Mouse (Mus musculus) C2C12 (cell line): Measurements from ENCODE around the gene AI467606.

ENCODE experiments used
- CEBPB ChIP-seq: IDR thresholded peaks from one replicate; pipeline ENCODE4 v1.6.1; 2011; ENCODE audit warnings: low read depth, mild to moderate bottlenecking, control low read depth, moderate library complexity
- CTCF ChIP-seq: IDR thresholded peaks from one replicate; pipeline ENCODE4 v1.5.1; 2011; ENCODE audit not compliant: control insufficient read depth, insufficient read depth, insufficient read length
- MAX ChIP-seq: IDR thresholded peaks from one replicate; pipeline ENCODE4 v1.6.1; 2011; ENCODE audit warnings: mild to moderate bottlenecking, control low read depth
- USF1 ChIP-seq: IDR thresholded peaks from one replicate; pipeline ENCODE4 v1.6.1; 2011; ENCODE audit warnings: low read depth, mild to moderate bottlenecking, control low read depth, moderate library complexity

- TF ChIP-seq MAX (no peak), CTCF (no peak), USF1 (no peak), CEBPB (no peak)
Measured at GRCm38 (mm10) chr7:127093914-127094313, 2.8 kb downstream of the AI467606 start.
